Mouse (Mus musculus): ENCODE measurements around the gene Mlx.
"Not testable (repeated sequence)": the region's sequence is repeated elsewhere in the genome, so short reads cannot be mapped to it uniquely, and the experiment has no call there.

Gene Mlx

GRCm38 (mm10) chr11:101094930-101095313 lies 7.8 kb downstream of the Mlx start:
- in situ Hi-C loops (cut with MboI, MseI): loop anchor here (5.0 kb wide), 1 partner anchor 87 kb away; no protein-coding TSS in a partner anchor

GRCm38 (mm10) chr11:101095314-101096024 lies 8.4 kb downstream of the Mlx start, which contains the start of gene Psmc3ip:
Gene Psmc3ip (minus strand): TSS chr11:101095436.
- in situ Hi-C loops (cut with MboI, MseI): loop anchor here (5.0 kb wide), 1 partner anchor 87 kb away; no protein-coding TSS in a partner anchor

DNA sequence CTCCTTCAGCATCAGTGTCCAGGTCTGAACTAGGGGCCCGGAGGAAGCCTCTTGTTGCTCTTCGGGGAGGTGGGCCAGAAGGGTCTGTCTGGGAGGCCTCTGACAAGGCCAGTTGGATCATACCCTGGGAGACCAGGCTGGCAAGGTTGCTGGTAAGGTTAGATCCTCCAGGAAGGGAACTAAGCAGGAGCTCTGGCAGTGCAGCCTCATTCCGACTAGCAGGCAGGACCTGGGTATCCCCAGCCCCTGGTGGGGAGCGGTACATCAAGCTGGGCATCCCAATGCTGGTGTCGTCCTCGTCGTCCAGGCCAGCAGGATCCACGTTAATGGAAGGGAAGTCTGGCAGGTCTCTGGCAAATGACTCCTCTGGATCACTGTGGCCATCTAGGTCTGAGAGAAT lies 11.2 kb downstream of the Mlx start:
- in situ Hi-C loops (cut with MboI, MseI): loop anchor here (5.0 kb wide), 1 partner anchor 84 kb away; no protein-coding TSS in a partner anchor

- in situ Hi-C loops (cut with MboI, MseI): no loop called here
These were observed 15.9 kb downstream of the Mlx start for GRCm38 (mm10) chr11:101103011-101103410.

DNA sequence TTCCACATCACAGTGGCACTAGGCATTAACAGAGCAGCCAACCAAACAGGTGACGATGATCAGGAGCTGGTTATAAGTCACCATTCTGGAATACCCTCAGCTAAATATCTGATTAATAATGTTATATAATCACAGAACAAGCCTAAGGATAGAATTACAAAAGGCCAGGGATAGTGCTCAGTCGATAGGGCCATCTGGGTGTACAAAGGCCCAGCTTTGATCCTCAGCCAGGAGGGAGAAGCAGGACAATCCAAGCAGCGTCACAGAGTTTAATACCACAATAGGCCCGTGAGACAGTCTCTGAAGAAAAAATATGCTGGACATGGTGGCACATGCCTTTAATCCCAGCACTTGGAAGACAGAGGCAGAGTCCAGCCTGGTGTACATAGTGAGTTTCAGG lies 22.3 kb downstream of the Mlx start:
- in situ Hi-C loops (cut with MboI, MseI): no loop called here

DNA sequence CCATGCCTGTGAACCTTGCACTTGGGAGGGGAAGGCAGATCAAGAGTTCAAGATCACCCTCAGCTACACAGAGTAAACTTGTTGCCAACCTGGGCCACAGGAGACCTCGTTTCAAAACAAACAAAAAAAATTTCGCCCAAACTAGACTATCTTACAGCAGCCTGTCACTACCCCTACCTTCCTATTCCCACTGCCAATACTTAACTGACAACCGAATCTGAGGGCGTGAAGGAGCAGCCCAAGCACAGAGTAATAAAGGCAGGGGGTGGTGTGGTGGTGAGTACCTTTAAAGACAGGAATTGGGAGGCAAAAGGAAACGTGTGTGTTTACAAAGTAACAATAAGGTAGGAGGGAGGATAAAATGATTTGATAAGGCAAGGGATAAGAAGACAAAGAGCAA lies 23.6 kb downstream of the Mlx start:
- in situ Hi-C loops (cut with MboI, MseI): loop anchor here (10.0 kb wide), 1 partner anchor 1294 kb away; the partner anchor contains the start of gene Slc25a39

DNA sequence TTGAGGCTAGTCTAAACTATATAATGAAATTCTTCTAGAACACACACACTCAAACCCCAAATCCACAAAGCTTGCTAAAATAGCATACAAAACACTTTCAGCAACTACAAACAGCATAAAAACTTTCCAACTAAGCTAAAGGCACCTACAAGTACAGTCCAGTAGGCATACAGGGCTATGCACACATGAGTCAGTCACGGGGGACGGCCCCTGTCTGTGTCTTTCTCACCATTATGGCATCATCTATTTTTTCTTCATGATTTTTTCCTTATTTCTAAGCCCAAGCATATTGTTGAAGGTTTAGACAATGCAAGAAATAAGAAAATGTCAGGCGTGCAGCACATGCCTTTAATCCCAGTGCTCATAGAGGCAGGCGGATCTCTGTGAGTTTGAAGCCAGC lies 24.1 kb downstream of the Mlx start:
- in situ Hi-C loops (cut with MboI, MseI): loop anchor here (10.0 kb wide), 1 partner anchor 1294 kb away; the partner anchor contains the start of gene Slc25a39

DNA sequence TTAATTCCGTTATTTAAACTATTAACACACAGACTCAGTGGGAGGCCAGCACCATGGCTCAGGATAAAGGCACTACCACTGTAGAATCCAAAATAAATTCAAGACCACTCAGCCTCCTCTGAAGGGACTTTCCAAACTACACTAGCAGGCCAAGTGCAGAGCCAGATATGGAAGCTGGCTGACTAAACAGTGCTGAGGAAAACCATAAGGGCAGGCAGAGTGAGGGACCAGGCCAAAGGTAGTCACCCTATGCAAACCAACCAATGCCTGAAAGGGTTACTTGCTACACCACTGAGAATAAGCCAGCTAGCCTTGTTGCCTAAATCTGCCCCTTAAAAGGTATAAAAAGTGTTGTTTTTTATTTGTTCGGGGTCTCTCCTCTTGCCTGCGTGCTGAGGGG lies 25.1 kb downstream of the Mlx start:
- in situ Hi-C loops (cut with MboI, MseI): loop anchor here (10.0 kb wide), 1 partner anchor 1293 kb away; the partner anchor contains the start of gene Slc25a39

GRCm38 (mm10) chr11:101115564-101115963 lies 28.5 kb downstream of the Mlx start:
- in situ Hi-C loops (cut with MboI, MseI): loop anchor here (10.0 kb wide), 1 partner anchor 1289 kb away; the partner anchor contains the start of gene Slc25a39

GRCm38 (mm10) chr11:101118105-101118504 lies 31.0 kb downstream of the Mlx start:
- in situ Hi-C loops (cut with MboI, MseI): loop anchor here (10.0 kb wide), 1 partner anchor 1287 kb away; the partner anchor contains the start of gene Slc25a39

GRCm38 (mm10) chr11:101119131-101119760 lies 32.2 kb downstream of the Mlx start:
- in situ Hi-C loops (cut with MboI, MseI): loop anchor here (10.0 kb wide), 1 partner anchor 1286 kb away; the partner anchor contains the start of gene Slc25a39

- in situ Hi-C loops (cut with MboI, MseI): loop anchor here (5.0 to 10.0 kb wide), 2 partner anchors 42 to 1285 kb away; partner anchors contain the start of gene Slc25a39
These were observed 32.9 kb downstream of the Mlx start, which contains the start of the genes Retreg3 and Tubg1 for GRCm38 (mm10) chr11:101119761-101120544. Gene Retreg3 (minus strand): TSS chr11:101119893. Gene Tubg1 (plus strand): TSS chr11:101119938.

- in situ Hi-C loops (cut with MboI, MseI): loop anchor here (5.0 kb wide), 1 partner anchor 42 kb away; no protein-coding TSS in a partner anchor
These were observed 33.6 kb downstream of the Mlx start for GRCm38 (mm10) chr11:101120545-101121188.

- in situ Hi-C loops (cut with MboI, MseI): loop anchor here (5.0 kb wide), 1 partner anchor 38 kb away; no protein-coding TSS in a partner anchor
These were observed 37.4 kb downstream of the Mlx start for GRCm38 (mm10) chr11:101124494-101124893.

GRCm38 (mm10) chr11:101125008-101125407 lies 37.9 kb downstream of the Mlx start:
- in situ Hi-C loops (cut with MboI, MseI): not testable (repeated sequence)

DNA sequence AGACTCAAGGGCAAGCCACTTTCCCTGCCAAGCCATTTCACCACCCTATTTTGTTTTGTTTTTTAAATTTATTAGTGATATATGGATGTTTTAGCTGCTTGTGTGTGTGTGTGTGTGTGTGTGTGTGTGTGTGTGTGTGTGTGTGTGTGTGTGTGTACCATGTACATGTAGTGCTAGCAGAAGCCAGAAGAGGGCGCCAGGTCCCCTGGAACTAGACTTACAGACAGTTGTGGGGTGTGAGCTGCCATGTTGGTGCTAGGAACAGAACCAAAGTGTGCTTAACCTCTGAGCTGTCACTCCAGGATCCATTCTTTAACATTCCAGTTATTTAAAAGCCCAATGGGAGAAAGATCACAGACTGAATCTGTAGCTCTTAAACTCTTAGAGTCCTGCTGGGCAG lies 40.0 kb downstream of the Mlx start:
- in situ Hi-C loops (cut with MboI, MseI): no loop called here

- in situ Hi-C loops (cut with MboI, MseI): no loop called here
These were observed 42.0 kb downstream of the Mlx start for GRCm38 (mm10) chr11:101128996-101129577.

DNA sequence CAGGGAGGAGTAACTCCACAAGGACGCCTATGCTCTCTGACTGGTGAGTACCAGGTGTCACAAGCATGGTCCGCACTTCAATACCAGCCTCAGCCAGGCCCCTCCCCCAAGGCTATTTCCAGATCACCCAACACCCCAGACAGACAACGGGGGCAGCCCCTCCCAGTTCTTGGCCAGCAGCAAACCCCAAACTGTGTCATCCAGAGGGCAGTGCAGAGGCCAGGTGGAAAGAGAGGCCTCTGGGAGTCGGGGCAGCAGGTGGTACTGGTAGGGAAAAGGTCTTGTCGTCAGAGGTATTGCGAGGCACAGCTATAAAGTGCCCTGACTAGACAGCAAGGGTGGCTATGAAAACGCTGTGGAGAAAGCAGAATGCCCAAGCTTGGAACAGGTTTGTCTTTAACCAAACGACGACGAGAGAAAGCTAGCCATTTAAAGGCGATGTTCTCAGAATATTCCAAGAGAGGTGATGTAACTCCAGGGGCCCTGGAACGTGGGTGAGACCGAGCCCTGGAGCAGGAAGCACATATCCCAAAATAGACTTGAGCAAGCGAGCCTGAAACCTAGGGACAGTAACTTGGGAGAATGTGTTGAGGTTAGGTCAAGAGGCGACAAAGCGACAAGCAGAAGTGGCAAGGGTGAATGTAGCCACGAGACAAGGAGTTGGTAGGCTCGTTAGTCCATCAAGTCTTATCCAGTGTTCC lies 43.1 kb downstream of the Mlx start:
- in situ Hi-C loops (cut with MboI, MseI): loop anchor here (10.0 kb wide), 1 partner anchor 485 kb away; no protein-coding TSS in a partner anchor

DNA sequence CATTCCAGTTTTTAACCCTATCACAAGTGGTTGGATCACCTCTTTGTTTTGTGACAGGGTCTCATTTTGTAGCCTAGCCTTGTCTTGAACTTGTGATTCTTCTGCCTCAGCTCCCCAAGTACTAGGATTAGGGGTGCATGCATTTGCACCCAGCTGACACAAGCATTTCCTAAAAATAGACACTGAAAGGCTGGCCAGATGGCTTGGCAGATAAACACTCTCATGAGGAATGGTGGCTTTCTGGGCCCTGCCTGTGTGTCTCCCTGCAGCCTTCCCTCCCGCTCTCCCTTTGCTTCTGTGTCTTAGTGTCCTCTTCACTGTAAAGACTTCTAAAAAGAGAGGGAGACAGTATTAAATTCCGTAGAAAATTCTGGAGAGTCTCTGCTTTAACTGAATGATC lies 44.1 kb downstream of the Mlx start:
- in situ Hi-C loops (cut with MboI, MseI): loop anchor here (10.0 kb wide), 1 partner anchor 486 kb away; no protein-coding TSS in a partner anchor

All from T-helper 2 cell (primary cell).